Mouse (Mus musculus) liver (tissue): Measurements from ENCODE around the gene Spdye4b.

Experiments
- DNase-seq: peaks from one replicate; pipeline ENCODE4 v3.0.0-alpha.2; 2020; ENCODE audit warnings: mixed read lengths

The Spdye4b gene

GRCm38 (mm10) chr5:143220996-143221395 is 40.2 kb downstream of the Spdye4b start:
- no peak for DNase-seq

- DNase-seq, result no peak
Observed at GRCm38 (mm10) chr5:143222287-143222686, 41.5 kb downstream of the Spdye4b start.

- no peak for DNase-seq
Observed at GRCm38 (mm10) chr5:143226790-143227189, 46.0 kb downstream of the Spdye4b start, which contains the start of gene Spdye4a. TSS of gene Spdye4a (minus strand) at chr5:143226890.

- DNase-seq, result peak; percentile 88
Observed at GRCm38 (mm10) chr5:143235028-143235693, 54.3 kb downstream of the Spdye4b start, which contains the start of gene Zfp12. TSS of gene Zfp12 (plus strand) at chr5:143235163.

- DNase-seq, result no peak
Observed at GRCm38 (mm10) chr5:143236036-143236435, 55.2 kb downstream of the Spdye4b start.

- no peak for DNase-seq
Observed at GRCm38 (mm10) chr5:143244926-143245325, 64.1 kb downstream of the Spdye4b start.

GRCm38 (mm10) chr5:143252039-143252438 is 71.2 kb downstream of the Spdye4b start:
- no peak for DNase-seq

GRCm38 (mm10) chr5:143252791-143253185 is 72.0 kb downstream of the Spdye4b start:
- DNase-seq, result no peak

- DNase-seq, result no peak
Observed at GRCm38 (mm10) chr5:143253186-143253880, 72.5 kb downstream of the Spdye4b start.

- DNase-seq, result no peak
Observed at GRCm38 (mm10) chr5:143253881-143254486, 73.2 kb downstream of the Spdye4b start.
